Mouse (Mus musculus) CH12.LX (cell line): ENCODE results near the gene Tspan9. TPM values are rescaled to one million over a fixed set of nuclear protein-coding genes. Genes with fewer than 3 reads are reported as not detected.

ENCODE experiments used
- DNase-seq: peaks from one replicate; pipeline ENCODE4 v3.0.0-alpha.2; 2013; ENCODE audit errors: extremely low read depth
- H3K27ac ChIP-seq: 2 replicates; pipeline ENCODE4 v1.5.1; 2012; ENCODE audit warnings: low read depth, mild to moderate bottlenecking, control low read depth, moderate library complexity; ENCODE audit not compliant: insufficient read depth
- H3K27me3 ChIP-seq: replicated peaks from 2 replicates; pipeline ENCODE3; 2012; ENCODE audit warnings: inconsistent platforms
- H3K36me3 ChIP-seq, 2 experiments: replicated peaks in 1 of 2; 2 replicates each; pipeline versions ENCODE3 to v1.6.1; 2012; ENCODE audit warnings: inconsistent platforms in 1 of 2, low read length in 1 of 2, mild to moderate bottlenecking in 1 of 2, mixed read lengths in 1 of 2, moderate library complexity in 1 of 2; ENCODE audit not compliant: control insufficient read depth in 1 of 2, insufficient read depth in 1 of 2
- H3K4me1 ChIP-seq, 2 experiments: 2 replicates each; pipeline ENCODE4 v1.6.1; 2012; ENCODE audit warnings: inconsistent platforms in 1 of 2, moderate library complexity in 1 of 2; ENCODE audit not compliant: insufficient read depth in 2 of 2, control insufficient read depth in 1 of 2
- H3K4me2 ChIP-seq: 2 replicates; pipeline ENCODE4 v1.6.1; 2012; ENCODE audit warnings: low read depth, mild to moderate bottlenecking, control low read depth; ENCODE audit not compliant: poor library complexity, insufficient read depth, severe bottlenecking
- H3K4me3 ChIP-seq, 3 experiments: fragments of 150-350 bp in 1 of 3; sonication (generic) in 1 of 3; replicated peaks in 1 of 3; 2 replicates each; pipeline versions ENCODE3 to v1.5.1; 2011 to 2012; ENCODE audit warnings: low read depth in 2 of 3, low read length in 2 of 3, mild to moderate bottlenecking in 2 of 3, moderate library complexity in 2 of 3, control low read depth in 1 of 3, improper control_type of control experiment in 1 of 3, inconsistent platforms in 1 of 3, mixed read lengths in 1 of 3; ENCODE audit not compliant: poor library complexity in 1 of 3
- H3K79me2 ChIP-seq: replicated peaks from 2 replicates; pipeline ENCODE4 v1.6.1; 2012; ENCODE audit warnings: mild to moderate bottlenecking, moderate library complexity; ENCODE audit not compliant: control insufficient read depth, poor library complexity, insufficient read depth, severe bottlenecking; ENCODE audit errors: extremely low read depth
- H3K9ac ChIP-seq: 2 replicates; pipeline ENCODE4 v1.6.1; 2012; ENCODE audit warnings: low read depth, mild to moderate bottlenecking, control low read depth, moderate library complexity; ENCODE audit not compliant: insufficient read depth
- H3K9me3 ChIP-seq: replicated peaks from 2 replicates; pipeline ENCODE3; 2012; ENCODE audit warnings: low read length, inconsistent platforms, mixed read lengths
- BHLHE40 ChIP-seq: IDR thresholded peaks from 2 replicates; pipeline ENCODE4 v1.6.1; 2011; ENCODE audit warnings: mild to moderate bottlenecking, low read depth, low read length, improper control_type of control experiment
- CHD1 ChIP-seq: IDR thresholded peaks from 2 replicates; pipeline ENCODE4 v1.6.1; 2012; ENCODE audit warnings: low read depth, low read length, improper control_type of control experiment, inconsistent platforms
- CHD2 ChIP-seq: IDR thresholded peaks from 2 replicates; pipeline ENCODE4 v1.6.1; 2011; ENCODE audit warnings: low read length, improper control_type of control experiment
- E2F4 ChIP-seq: IDR thresholded peaks from 2 replicates; pipeline ENCODE4 v1.6.1; 2011; ENCODE audit warnings: low read depth, low read length, improper control_type of control experiment; ENCODE audit not compliant: insufficient replicate concordance
- EP300 ChIP-seq: IDR thresholded peaks from 2 replicates; pipeline ENCODE4 v1.6.1; 2011; ENCODE audit warnings: low read length, improper control_type of control experiment
- ETS1 ChIP-seq: conservative IDR thresholded peaks from 2 replicates; pipeline ENCODE4 v1.6.1; 2012; ENCODE audit warnings: low read depth, mild to moderate bottlenecking, inconsistent platforms, low read length, improper control_type of control experiment, moderate library complexity
- HCFC1 ChIP-seq: IDR thresholded peaks from 2 replicates; pipeline ENCODE4 v1.6.1; 2012; ENCODE audit warnings: low read depth, mild to moderate bottlenecking, inconsistent platforms, low read length, improper control_type of control experiment
- IRF4 ChIP-seq: IDR thresholded peaks from 2 replicates; pipeline ENCODE4 v1.6.1; 2014; ENCODE audit warnings: low read depth, mild to moderate bottlenecking, inconsistent platforms, low read length, improper control_type of control experiment
- JUN ChIP-seq: IDR thresholded peaks from 2 replicates; pipeline ENCODE4 v1.6.1; 2011; ENCODE audit warnings: low read depth, mild to moderate bottlenecking, low read length, improper control_type of control experiment, moderate library complexity; ENCODE audit not compliant: insufficient read depth
- MAFK ChIP-seq: IDR thresholded peaks from 2 replicates; pipeline ENCODE4 v1.6.1; 2011; ENCODE audit warnings: low read length, improper control_type of control experiment; ENCODE audit not compliant: insufficient replicate concordance
- MAX ChIP-seq: IDR thresholded peaks from 2 replicates; pipeline ENCODE4 v1.6.1; 2011; ENCODE audit warnings: low read length, improper control_type of control experiment
- MXI1 ChIP-seq: IDR thresholded peaks from 2 replicates; pipeline ENCODE4 v1.6.1; 2011; ENCODE audit warnings: mild to moderate bottlenecking, low read depth, low read length, improper control_type of control experiment
- NRF1 ChIP-seq: IDR thresholded peaks from 2 replicates; pipeline ENCODE4 v1.6.1; 2014; ENCODE audit warnings: low read depth, mild to moderate bottlenecking, inconsistent platforms, low read length, improper control_type of control experiment, moderate library complexity
- PAX5 ChIP-seq: IDR thresholded peaks from 2 replicates; pipeline ENCODE4 v1.6.1; 2012; ENCODE audit warnings: low read length, inconsistent platforms, mixed read lengths
- POLR2AphosphoS2 ChIP-seq: IDR thresholded peaks from 2 replicates; pipeline ENCODE4 v1.6.1; 2011; ENCODE audit warnings: low read depth, low read length, improper control_type of control experiment
- RAD21 ChIP-seq: IDR thresholded peaks from 2 replicates; pipeline ENCODE4 v1.6.1; 2011; ENCODE audit warnings: low read depth, mild to moderate bottlenecking, low read length, improper control_type of control experiment, moderate library complexity
- TBP ChIP-seq: conservative IDR thresholded peaks from 2 replicates; pipeline ENCODE4 v1.6.1; 2011; ENCODE audit warnings: low read depth, low read length, improper control_type of control experiment
- USF2 ChIP-seq: conservative IDR thresholded peaks from 2 replicates; pipeline ENCODE4 v1.6.1; 2011; ENCODE audit warnings: low read depth, low read length, improper control_type of control experiment
- ZC3H11A ChIP-seq: IDR thresholded peaks from 2 replicates; pipeline ENCODE4 v1.6.1; 2012; ENCODE audit warnings: low read depth, mild to moderate bottlenecking, inconsistent platforms, low read length, improper control_type of control experiment
- ZKSCAN1 ChIP-seq: IDR thresholded peaks from 2 replicates; pipeline ENCODE4 v1.6.1; 2012; ENCODE audit warnings: low read depth, inconsistent platforms, low read length, improper control_type of control experiment, borderline replicate concordance
- ZMIZ1 ChIP-seq: IDR thresholded peaks from 2 replicates; pipeline ENCODE4 v1.6.1; 2012; ENCODE audit warnings: low read depth, mild to moderate bottlenecking, inconsistent platforms, low read length, improper control_type of control experiment
- ZNF384 ChIP-seq: IDR thresholded peaks from 2 replicates; pipeline ENCODE4 v1.6.1; 2012; ENCODE audit warnings: low read depth, low read length, improper control_type of control experiment, inconsistent platforms
- dilution Hi-C: fragments of 300-500 bp; cut with MboI; formaldehyde crosslinking; loops from 2 replicates; pipeline ENCODE4 v1.14.3; 2020; ENCODE audit warnings: low sequenced_read_pairs; ENCODE audit not compliant: extremely low pct_unique_long_range_greater_than_20kb, extremely low pct_ligation_motif_present
- in situ Hi-C: fragments of 300-500 bp; cut with MboI; formaldehyde crosslinking; loops from 3 replicates; pipeline ENCODE4 v1.14.3; 2019; ENCODE audit warnings: low sequenced_read_pairs, low pct_ligation_motif_present, low pct_unique_long_range_greater_than_20kb, mixed read lengths
- polyA plus RNA-seq: library from polyadenylated mRNA; unstranded; fragments of >175 nt; gene quantifications from 2 replicates; pipeline ENCODE4 v1.2.1, GENCODE M21; 2012; ENCODE audit warnings: low read depth; ENCODE audit not compliant: insufficient read length
- total RNA-seq, 2 experiments: library from RNA; depleted of rRNA; stranded (reverse); fragments of 300-350 nt in 1 of 2; fragments of >200 nt in 1 of 2; gene quantifications; 2 replicates each; pipeline ENCODE4 v1.2.3; 2012 to 2014

Tspan9 gene
- total and polyA plus RNA-seq, 3 experiments = 0.40 to 0.98 (median 0.71) TPM

- Histone ChIP-seq H3K4me3 (no peak overlapping the region), H3K79me2 (no peaks in the 10 kb centered on the region), H3K9me3 (no peaks in the 10 kb centered on the region), H3K4me2 (no peak overlapping the region), H3K27ac (no peak overlapping the region), H3K27me3 (peaks cover 94% of the 10 kb centered on the region), H3K9ac (no peak overlapping the region), H3K36me3 (no peaks in the 10 kb centered on the region), H3K4me1 (no peaks in the 10 kb centered on the region)
- in situ Hi-C loops = no loop called here
- TF ChIP-seq MAX (no peak), JUN (no peak), CHD1 (no peak), IRF4 (no peak), POLR2AphosphoS2 (no peak), E2F4 (no peak), EP300 (no peak), MXI1 (no peak), ZKSCAN1 (no peak), MAFK (no peak), TBP (no peak)
- DNase-seq = no peak
- dilution Hi-C loops = no loop called here
Measured at GRCm38 (mm10) chr6:128046799-128047198, 96.6 kb downstream of the Tspan9 start.

GRCm38 (mm10) chr6:128044691-128045090, 98.7 kb downstream of the Tspan9 start:
- Histone ChIP-seq H3K79me2 (no peaks in the 10 kb centered on the region), H3K4me1 (no peaks in the 10 kb centered on the region), H3K4me2 (no peak overlapping the region), H3K9me3 (no peaks in the 10 kb centered on the region), H3K36me3 (no peaks in the 10 kb centered on the region), H3K9ac (no peak overlapping the region), H3K4me3 (no peak overlapping the region), H3K27me3 (peaks cover 94% of the 10 kb centered on the region), H3K27ac (no peak overlapping the region)
- DNase-seq = no peak
- dilution Hi-C loops = no loop called here
- in situ Hi-C loops = no loop called here
- no peak for TF ChIP-seq MXI1
- no peak for TF ChIP-seq HCFC1
- TF ChIP-seq BHLHE40 = no peak
- TF ChIP-seq ETS1 = no peak
- no peak for TF ChIP-seq USF2
- TF ChIP-seq ZMIZ1 = no peak
- TF ChIP-seq ZC3H11A = no peak
- no peak for TF ChIP-seq NRF1
- no peak for TF ChIP-seq ZNF384
- no peak for TF ChIP-seq IRF4
- no peak for TF ChIP-seq RAD21
- no peak for TF ChIP-seq CHD2
- TF ChIP-seq EP300 = no peak
- no peak for TF ChIP-seq PAX5
